In genomic region chr13:28654883-28655282, GRCm38 (mm10) we compare ENCODE assay signal across 15 mouse cellular contexts.
"Had no signal": no experiment of that assay in that cellular context is flagged by ENCODE, and none has a peak within 500 bp of the region (broad histone marks: within the 10 kb centered on the region; RNA-seq: fewer than 3 reads in every experiment).

No protein-coding gene starts in this region.

- H3K4me1 ChIP-seq: midbrain, embryonic 12.5 days; midbrain, embryonic 15.5 days had no signal

- DNase-seq: lung, postnatal 14 days; lung, postnatal 36 days; right cerebral cortex, postnatal 14 days; thymus, adult 18-20 months; thymus, postnatal 14 days; thymus, postnatal 36 days had no signal

- H3K4me3 ChIP-seq: lung, embryonic 15.5 days; megakaryocyte, embryonic 14.5 days; midbrain, embryonic 12.5 days; midbrain, embryonic 15.5 days; neural tube, embryonic 12.5 days had no signal

- H3K9me3 ChIP-seq: lung, embryonic 15.5 days; megakaryocyte, embryonic 14.5 days; midbrain, embryonic 12.5 days; midbrain, embryonic 15.5 days; neural tube, embryonic 12.5 days had no signal

- H3K4me2 ChIP-seq: liver, embryonic 11.5 days; lung, embryonic 15.5 days; midbrain, embryonic 12.5 days; midbrain, embryonic 15.5 days; neural tube, embryonic 12.5 days had no signal

- H3K36me3 ChIP-seq: lung, embryonic 15.5 days; midbrain, embryonic 12.5 days; midbrain, embryonic 15.5 days; neural tube, embryonic 12.5 days had no signal

- H3K9ac ChIP-seq: liver, embryonic 14.5 days; lung, embryonic 15.5 days; midbrain, embryonic 12.5 days; midbrain, embryonic 15.5 days; neural tube, embryonic 12.5 days had no signal

- ATAC-seq: lung, postnatal 0 days; midbrain, embryonic 15.5 days had no signal

- H3K27me3 ChIP-seq: lung, embryonic 15.5 days; megakaryocyte, embryonic 14.5 days; midbrain, embryonic 12.5 days; midbrain, embryonic 15.5 days; neural tube, embryonic 12.5 days had no signal

- H3K27ac ChIP-seq: liver, embryonic 14.5 days; lung, embryonic 15.5 days; macrophage; midbrain, embryonic 12.5 days; midbrain, embryonic 15.5 days; neural tube, embryonic 12.5 days had no signal
